Comparison of ENCODE assay signal across 8 mouse cellular contexts in genomic region chr4:116820902-116821693, GRCm38 (mm10). TPM values are rescaled to one million over a fixed set of nuclear protein-coding genes. Genes with fewer than 3 reads are reported as not detected.
DNase-seq lines count a peak whose midpoint lies in the region; ATAC-seq and TF ChIP-seq lines count a peak whose summit lies in the region.

No protein-coding gene starts in this region.

- under 1% methylated on average over 44 of the region's 51 CpGs for WGBS in embryonic facial prominence, embryonic 14.5 days
- under 1% methylated on average over 51 of the region's 51 CpGs for WGBS in heart, embryonic 12.5 days
- WGBS in kidney, embryonic 14.5 days: under 1% methylated on average over 51 of the region's 51 CpGs
- under 1% methylated on average over 51 of the region's 51 CpGs for WGBS in neural tube, embryonic 11.5 days
- under 1% methylated on average over 51 of the region's 51 CpGs for WGBS in stomach, postnatal 0 days

- no peak for TF ChIP-seq EP300 in stomach, postnatal 0 days (optimal IDR thresholded peaks at IDR 0.05)

- H3K9me3 ChIP-seq in embryonic facial prominence, embryonic 14.5 days (ENCODE audit: control insufficient read depth, low read length): no peaks in the 10 kb centered on the region
- H3K9me3 ChIP-seq in heart, embryonic 12.5 days (replicated peaks): no peaks in the 10 kb centered on the region
- no peaks in the 10 kb centered on the region for H3K9me3 ChIP-seq in kidney, embryonic 14.5 days (ENCODE audit: control insufficient read depth, low read length)
- no peaks in the 10 kb centered on the region for H3K9me3 ChIP-seq in neural tube, embryonic 11.5 days (ENCODE audit: control insufficient read depth, low read length)
- H3K9me3 ChIP-seq in stomach, postnatal 0 days (ENCODE audit: control insufficient read depth, low read length): no peaks in the 10 kb centered on the region

- peak overlapping the region; percentile 31 for H3K4me3 ChIP-seq in C2C12 (ENCODE audit: insufficient read depth, poor library complexity, severe bottlenecking)
- peak overlapping the region; percentile 53 for H3K4me3 ChIP-seq in embryonic facial prominence, embryonic 14.5 days (ENCODE audit: low read depth, low read length)
- H3K4me3 ChIP-seq in heart, embryonic 12.5 days: peak overlapping the region; percentile 56
- H3K4me3 ChIP-seq in kidney, embryonic 14.5 days (ENCODE audit: low read length): peak overlapping the region; percentile 43
- H3K4me3 ChIP-seq in neural tube, embryonic 11.5 days (ENCODE audit: low read depth, low read length): peak overlapping the region; percentile 42
- peak overlapping the region; percentile 45 for H3K4me3 ChIP-seq in stomach, postnatal 0 days (ENCODE audit: low read depth, low read length)

- H3ac ChIP-seq in C2C12 (ENCODE audit: control insufficient read depth, insufficient read length, low read depth): peak overlapping the region; percentile 75

- peak; percentile 79 for DNase-seq in adrenal gland, postnatal 25 days
- DNase-seq in embryonic facial prominence, embryonic 14.5 days (ENCODE audit: low spot score): peak; percentile 65
- peak; percentile 87 to 93 for DNase-seq in lung, adult 18-20 months
- peak; percentile 74 for DNase-seq in neural tube, embryonic 11.5 days (ENCODE audit: low spot score)
- peak; percentile 82 for DNase-seq in stomach, postnatal 0 days (ENCODE audit: low spot score)

- H3K27me3 ChIP-seq in C2C12 (ENCODE audit: control insufficient read depth, insufficient read depth, insufficient read length): no peaks in the 10 kb centered on the region
- H3K27me3 ChIP-seq in embryonic facial prominence, embryonic 14.5 days (replicated peaks; ENCODE audit: control insufficient read depth, insufficient read depth, low read length): peaks cover 19% of the 10 kb centered on the region
- H3K27me3 ChIP-seq in heart, embryonic 12.5 days (replicated peaks): peaks cover 21% of the 10 kb centered on the region
- H3K27me3 ChIP-seq in kidney, embryonic 14.5 days (ENCODE audit: control insufficient read depth, insufficient read depth, low read length): peaks cover 10% of the 10 kb centered on the region; the same call in 1 of the 2 replicates
- peaks cover 10% of the 10 kb centered on the region; the same call in 1 of the 2 replicates for H3K27me3 ChIP-seq in neural tube, embryonic 11.5 days (ENCODE audit: control insufficient read depth, insufficient read depth, low read length)
- H3K27me3 ChIP-seq in stomach, postnatal 0 days (ENCODE audit: control insufficient read depth, insufficient read depth, low read length): 0 out of 2 replicates have a peak, but pooled peaks cover 2% of the 10 kb centered on the region

- H3K4me2 ChIP-seq in embryonic facial prominence, embryonic 14.5 days (ENCODE audit: low read depth, low read length): peak overlapping the region; percentile 98
- H3K4me2 ChIP-seq in heart, embryonic 12.5 days: peak overlapping the region; percentile 95
- peak overlapping the region; percentile 91 for H3K4me2 ChIP-seq in kidney, embryonic 14.5 days (replicated peaks; ENCODE audit: low read depth, low read length)
- peak overlapping the region; percentile 85 for H3K4me2 ChIP-seq in neural tube, embryonic 11.5 days (ENCODE audit: low read depth)
- H3K4me2 ChIP-seq in stomach, postnatal 0 days (replicated peaks; ENCODE audit: low read depth): peak overlapping the region; percentile 93

- TF ChIP-seq CTCF in C2C12 (IDR thresholded peaks at IDR 0.05; ENCODE audit: control insufficient read depth, insufficient read depth, insufficient read length): no peak
- peak; percentile 58 for TF ChIP-seq CTCF in stomach, postnatal 0 days (IDR thresholded peaks at IDR 0.05; ENCODE audit: low read depth)

- no peak overlapping the region for H3K27ac ChIP-seq in embryonic facial prominence, embryonic 14.5 days (replicated peaks; ENCODE audit: low read depth, low read length)
- H3K27ac ChIP-seq in heart, embryonic 12.5 days (ENCODE audit: poor library complexity, severe bottlenecking): no peak overlapping the region
- no peak overlapping the region for H3K27ac ChIP-seq in kidney, embryonic 14.5 days (ENCODE audit: low read depth, low read length)
- no peak overlapping the region for H3K27ac ChIP-seq in neural tube, embryonic 11.5 days (ENCODE audit: low read depth, low read length)
- no peak overlapping the region for H3K27ac ChIP-seq in stomach, postnatal 0 days (replicated peaks)

- peak; percentile 78 for ATAC-seq in embryonic facial prominence, embryonic 14.5 days (ENCODE audit: low read depth)
- ATAC-seq in heart, embryonic 12.5 days (ENCODE audit: insufficient number of reproducible peaks, low FRiP score): peak; percentile 74
- peak; percentile 83 for ATAC-seq in kidney, embryonic 14.5 days (ENCODE audit: low FRiP score, low TSS enrichment)
- ATAC-seq in neural tube, embryonic 11.5 days (ENCODE audit: insufficient read depth, low FRiP score, low TSS enrichment): peak; percentile 70
- ATAC-seq in stomach, postnatal 0 days (ENCODE audit: low FRiP score, low TSS enrichment): peak; percentile 88

- H3K9ac ChIP-seq in embryonic facial prominence, embryonic 14.5 days (ENCODE audit: low read depth, low read length): peak overlapping the region; percentile 58
- H3K9ac ChIP-seq in heart, embryonic 12.5 days: peak overlapping the region; percentile 68
- H3K9ac ChIP-seq in kidney, embryonic 14.5 days (ENCODE audit: low read depth, low read length): peak overlapping the region; percentile 55
- H3K9ac ChIP-seq in neural tube, embryonic 11.5 days (ENCODE audit: low read length): peak overlapping the region; percentile 58
- H3K9ac ChIP-seq in stomach, postnatal 0 days (ENCODE audit: low read length): peak overlapping the region; percentile 38; the same call in 1 of the 2 replicates

- H3K36me3 ChIP-seq in C2C12 (ENCODE audit: control insufficient read depth, insufficient read depth): no peaks in the 10 kb centered on the region
- H3K36me3 ChIP-seq in embryonic facial prominence, embryonic 14.5 days (ENCODE audit: control insufficient read depth, insufficient read depth, low read length): no peaks in the 10 kb centered on the region; the same call in none of the 2 replicates
- H3K36me3 ChIP-seq in heart, embryonic 12.5 days: peaks cover 19% of the 10 kb centered on the region
- peaks cover 6% of the 10 kb centered on the region for H3K36me3 ChIP-seq in kidney, embryonic 14.5 days (ENCODE audit: control insufficient read depth, insufficient read depth, low read length)
- no peaks in the 10 kb centered on the region; the same call in 1 of the 2 replicates for H3K36me3 ChIP-seq in neural tube, embryonic 11.5 days (ENCODE audit: control insufficient read depth, insufficient read depth, low read length)
- no peaks in the 10 kb centered on the region; the same call in 1 of the 2 replicates for H3K36me3 ChIP-seq in stomach, postnatal 0 days (ENCODE audit: control insufficient read depth, insufficient read depth, low read length)

- H3K79me3 ChIP-seq in C2C12 (ENCODE audit: low read depth): no peaks in the 10 kb centered on the region

- no peaks in the 10 kb centered on the region for H3K79me2 ChIP-seq in C2C12 (ENCODE audit: control insufficient read depth, insufficient read depth)

- H3K4me1 ChIP-seq in embryonic facial prominence, embryonic 14.5 days (ENCODE audit: control insufficient read depth, insufficient read depth, low read length): peaks cover 9% of the 10 kb centered on the region
- peaks cover 17% of the 10 kb centered on the region for H3K4me1 ChIP-seq in heart, embryonic 12.5 days (replicated peaks)
- H3K4me1 ChIP-seq in kidney, embryonic 14.5 days (ENCODE audit: control insufficient read depth, insufficient read depth, low read length): peaks cover 17% of the 10 kb centered on the region; the same call in 1 of the 2 replicates
- H3K4me1 ChIP-seq in neural tube, embryonic 11.5 days (ENCODE audit: control insufficient read depth, insufficient read depth, low read length): peaks cover 11% of the 10 kb centered on the region
- H3K4me1 ChIP-seq in stomach, postnatal 0 days (replicated peaks; ENCODE audit: control insufficient read depth, insufficient read depth): no peaks in the 10 kb centered on the region; the same call in 1 of the 2 replicates

RNA-seq across cellular contexts. Expression of gene Hpdl, which starts 0.4 kb away (rescaled TPM):
- polyA plus RNA-seq in C2C12 (2012; fragmentation: generic; extraction: Trizol): 3.8 TPM
- total RNA-seq in adrenal gland, postnatal 25 days (2021): 2.7 and 3.6 TPM in 2 replicates
- 1.1 and 1.2 TPM in 2 replicates for polyA plus RNA-seq in embryonic facial prominence, embryonic 14.5 days (2014; fragmentation: Nextera tagmentation; extraction: Ambion mirVana)
- polyA plus RNA-seq in heart, embryonic 12.5 days (2016; fragmentation: Nextera tagmentation; extraction: Ambion mirVana): 0.66 and 0.74 TPM in 2 replicates
- 1.1 and 1.4 TPM in 2 replicates for polyA plus RNA-seq in kidney, embryonic 14.5 days (2014; fragmentation: Nextera tagmentation; extraction: Ambion mirVana)
- 1.2 and 1.3 TPM in 2 replicates for polyA plus RNA-seq in neural tube, embryonic 11.5 days (2014; fragmentation: Nextera tagmentation; extraction: Ambion mirVana)
- 0.51 and 0.85 TPM in 2 replicates for polyA plus RNA-seq in stomach, postnatal 0 days (2015; fragmentation: Nextera tagmentation; extraction: Ambion mirVana)

RNA-seq across cellular contexts. Expression of gene Mutyh, which starts 13.6 kb away (rescaled TPM):
- polyA plus RNA-seq in C2C12 (2012; fragmentation: generic; extraction: Trizol): 6.3 TPM
- 3.9 and 9.0 TPM in 2 replicates for total RNA-seq in adrenal gland, postnatal 25 days (2021)
- 8.2 and 10.2 TPM in 2 replicates for polyA plus RNA-seq in embryonic facial prominence, embryonic 14.5 days (2014; fragmentation: Nextera tagmentation; extraction: Ambion mirVana)
- 10.7 and 11.6 TPM in 2 replicates for polyA plus RNA-seq in heart, embryonic 12.5 days (2016; fragmentation: Nextera tagmentation; extraction: Ambion mirVana)
- polyA plus RNA-seq in kidney, embryonic 14.5 days (2014; fragmentation: Nextera tagmentation; extraction: Ambion mirVana): 17.9 and 18.7 TPM in 2 replicates
- 15.5 and 17.4 TPM in 2 replicates for polyA plus RNA-seq in neural tube, embryonic 11.5 days (2014; fragmentation: Nextera tagmentation; extraction: Ambion mirVana)
- polyA plus RNA-seq in stomach, postnatal 0 days (2015; fragmentation: Nextera tagmentation; extraction: Ambion mirVana): 3.1 and 3.9 TPM in 2 replicates

RNA-seq across cellular contexts. Expression of gene Toe1, which starts 13.7 kb away (rescaled TPM):
- 23.4 TPM for polyA plus RNA-seq in C2C12 (2012; fragmentation: generic; extraction: Trizol)
- total RNA-seq in adrenal gland, postnatal 25 days (2021): 18.1 and 25.1 TPM in 2 replicates
- 29.8 and 32.2 TPM in 2 replicates for polyA plus RNA-seq in embryonic facial prominence, embryonic 14.5 days (2014; fragmentation: Nextera tagmentation; extraction: Ambion mirVana)
- 19.1 and 22.8 TPM in 2 replicates for polyA plus RNA-seq in heart, embryonic 12.5 days (2016; fragmentation: Nextera tagmentation; extraction: Ambion mirVana)
- polyA plus RNA-seq in kidney, embryonic 14.5 days (2014; fragmentation: Nextera tagmentation; extraction: Ambion mirVana): 29.0 and 42.5 TPM in 2 replicates
- polyA plus RNA-seq in neural tube, embryonic 11.5 days (2014; fragmentation: Nextera tagmentation; extraction: Ambion mirVana): 34.8 and 36.1 TPM in 2 replicates
- polyA plus RNA-seq in stomach, postnatal 0 days (2015; fragmentation: Nextera tagmentation; extraction: Ambion mirVana): 16.0 and 17.3 TPM in 2 replicates

RNA-seq across cellular contexts. Expression of gene Zswim5, which starts 56.1 kb away (rescaled TPM):
- polyA plus RNA-seq in C2C12 (2012; fragmentation: generic; extraction: Trizol): 0.01 TPM
- 5.0 and 5.1 TPM in 2 replicates for total RNA-seq in adrenal gland, postnatal 25 days (2021)
- polyA plus RNA-seq in embryonic facial prominence, embryonic 14.5 days (2014; fragmentation: Nextera tagmentation; extraction: Ambion mirVana): 0.51 and 0.54 TPM in 2 replicates
- polyA plus RNA-seq in heart, embryonic 12.5 days (2016; fragmentation: Nextera tagmentation; extraction: Ambion mirVana): 0.50 and 0.79 TPM in 2 replicates
- 1.7 and 2.1 TPM in 2 replicates for polyA plus RNA-seq in kidney, embryonic 14.5 days (2014; fragmentation: Nextera tagmentation; extraction: Ambion mirVana)
- polyA plus RNA-seq in neural tube, embryonic 11.5 days (2014; fragmentation: Nextera tagmentation; extraction: Ambion mirVana): 11.1 and 13.6 TPM in 2 replicates
- polyA plus RNA-seq in stomach, postnatal 0 days (2015; fragmentation: Nextera tagmentation; extraction: Ambion mirVana): 0.04 and 0.06 TPM in 2 replicates
